Mouse (Mus musculus) c-Kit-positive CD71-positive TER-119-positive erythroid progenitor cells, embryonic 14.5 days (primary cell): ENCODE data around the gene Ccdc71.

ENCODE experiments used
- DNase-seq: peaks from one replicate; pipeline ENCODE4 v3.0.0-alpha.2; 2013; ENCODE audit warnings: low spot score

The Ccdc71 gene

DNA sequence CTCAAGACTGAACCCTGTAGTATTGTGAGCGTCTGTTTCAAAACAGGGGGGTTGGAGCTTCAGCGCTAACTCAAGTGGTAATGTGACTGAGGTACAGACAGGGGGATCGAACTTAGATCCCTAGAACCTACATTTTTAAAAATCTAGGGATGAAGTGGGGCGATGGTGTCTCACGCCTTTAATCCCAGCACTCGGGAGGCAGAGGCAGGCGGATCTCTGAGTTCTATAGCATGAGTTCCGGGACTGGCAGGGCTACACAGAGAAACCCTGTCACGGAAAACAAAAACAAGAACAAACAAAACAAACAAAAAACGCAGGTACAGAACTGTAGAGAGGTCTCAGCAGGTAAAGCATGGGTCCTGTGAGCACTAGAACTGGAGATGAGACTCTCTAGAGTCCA is 3.4 kb upstream of the Ccdc71 start:
- DNase-seq: no peak

DNA sequence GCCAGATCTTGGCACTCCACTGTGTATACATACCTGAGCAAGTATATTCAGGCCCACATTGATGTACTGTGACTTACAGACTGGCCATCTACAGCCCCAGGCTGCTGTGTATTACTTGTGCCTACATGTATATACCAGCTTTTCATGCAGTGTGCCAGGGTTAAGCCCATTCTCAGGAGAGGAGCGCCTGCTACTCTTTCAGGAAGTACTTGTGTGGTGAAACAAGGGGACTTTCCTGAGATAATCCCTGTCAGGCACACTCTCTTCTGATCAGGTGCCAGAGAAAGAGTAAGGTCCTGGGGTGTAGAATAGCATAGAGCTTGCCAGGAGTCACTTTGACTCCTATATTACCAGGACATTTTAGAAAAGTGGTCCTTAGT is 398 bp upstream of the Ccdc71 start:
- no peak for DNase-seq

GRCm38 (mm10) chr9:108461181-108461631 is 879 bp downstream of the Ccdc71 start, which contains the start of gene Klhdc8b:
TSS of gene Klhdc8b (minus strand) at chr9:108461581.
- no peak for DNase-seq

DNA sequence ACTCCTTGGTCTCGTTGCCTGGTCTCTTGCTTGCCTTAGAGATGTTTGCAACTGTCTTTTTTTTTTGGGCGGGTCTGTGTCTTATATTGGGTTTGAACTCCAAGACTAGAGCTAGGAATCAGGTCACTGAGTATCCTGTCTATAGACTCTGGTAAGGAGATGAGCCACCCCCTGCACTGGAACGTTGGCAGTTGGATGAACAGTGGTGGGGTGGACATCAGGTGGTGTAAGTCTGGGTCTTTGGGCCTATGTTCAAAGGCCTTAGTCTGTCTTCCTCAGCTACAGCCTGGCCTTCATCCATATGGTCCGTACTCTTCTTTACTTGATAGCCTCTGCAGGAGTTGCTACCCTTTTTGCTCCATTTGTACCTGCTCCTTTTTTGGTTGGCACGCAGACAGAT is 1.3 kb downstream of the Ccdc71 start:
- DNase-seq: no peak

DNA sequence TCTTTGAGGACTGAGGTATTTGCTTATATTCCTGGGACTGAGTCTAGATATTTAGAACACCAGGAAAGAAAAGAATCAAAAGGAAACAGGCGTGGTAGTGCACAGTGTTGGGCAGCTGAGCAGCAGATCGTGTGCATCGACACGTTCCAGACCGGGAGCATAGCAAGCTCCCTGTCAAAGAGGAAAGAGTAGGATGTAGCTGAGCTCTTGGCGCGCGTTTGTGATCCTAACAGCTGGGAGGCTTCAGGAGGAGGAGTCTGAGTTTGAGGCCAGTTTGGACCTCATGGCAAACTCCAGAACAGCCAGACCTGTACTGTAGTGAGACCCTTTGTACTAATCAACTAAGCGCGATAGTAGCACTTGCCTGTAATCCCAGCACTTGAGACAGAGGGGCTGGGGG is 1.9 kb downstream of the Ccdc71 start:
- DNase-seq: no peak

DNA sequence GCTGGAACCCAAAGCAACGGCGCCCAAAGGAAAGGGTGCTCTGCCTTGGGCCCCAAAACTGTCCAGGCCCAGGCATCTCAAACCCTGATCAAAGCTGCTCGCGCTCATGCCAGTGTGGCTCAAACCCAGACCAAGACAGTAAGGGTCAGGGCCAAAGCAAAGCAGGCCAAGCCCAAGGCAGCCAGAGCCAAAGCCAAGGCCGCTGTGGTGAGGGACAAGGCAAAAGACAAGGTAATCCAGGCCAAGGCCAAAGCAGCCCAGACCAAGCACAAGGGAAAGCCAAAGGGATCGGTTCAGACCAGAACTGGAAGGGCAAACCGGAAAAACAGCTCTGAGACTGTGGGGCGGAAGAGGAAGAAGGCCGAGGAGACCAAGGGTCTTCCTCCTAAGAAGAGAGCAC is 3.4 kb downstream of the Ccdc71 start:
- no peak for DNase-seq

DNA sequence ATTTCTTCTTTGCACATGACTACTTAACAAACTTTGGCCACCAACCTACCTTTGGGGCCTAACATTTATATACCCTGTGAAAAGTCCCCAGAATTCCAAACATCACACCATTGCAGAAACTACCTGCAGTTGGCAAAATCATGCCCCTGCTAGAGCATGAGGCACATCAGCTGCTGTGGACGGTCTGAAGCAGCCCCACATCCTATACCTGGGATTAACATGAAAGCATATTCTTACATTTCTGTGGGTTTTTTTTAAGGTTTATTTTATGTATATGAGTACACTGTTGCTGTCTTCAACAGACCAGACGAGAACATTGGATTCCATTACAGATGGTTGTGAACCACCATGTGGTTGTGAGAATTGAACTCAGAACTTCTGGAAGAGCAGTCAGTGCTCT is 5.9 kb downstream of the Ccdc71 start:
- DNase-seq: no peak

DNA sequence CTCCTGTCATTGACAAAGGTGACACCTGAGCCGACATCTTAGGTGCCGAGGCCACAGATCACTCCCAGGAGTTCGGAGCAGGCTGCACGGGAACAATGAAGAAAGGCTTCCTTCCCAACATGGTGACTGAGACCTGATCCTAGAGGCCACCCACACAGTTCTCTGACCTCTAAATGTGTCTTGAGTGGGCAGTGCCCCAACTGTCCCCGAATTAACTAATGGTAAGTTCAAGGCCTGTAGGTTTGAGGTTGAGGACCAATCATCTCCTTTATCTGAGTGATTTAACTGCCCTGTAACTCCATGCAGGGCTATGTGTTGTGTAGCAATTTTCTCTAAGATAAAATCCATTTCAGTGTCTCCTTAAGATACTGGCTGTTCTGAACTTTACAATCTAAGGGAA is 9.1 kb downstream of the Ccdc71 start:
- no peak for DNase-seq

GRCm38 (mm10) chr9:108469845-108470244 is 9.5 kb downstream of the Ccdc71 start:
- no peak for DNase-seq

DNA sequence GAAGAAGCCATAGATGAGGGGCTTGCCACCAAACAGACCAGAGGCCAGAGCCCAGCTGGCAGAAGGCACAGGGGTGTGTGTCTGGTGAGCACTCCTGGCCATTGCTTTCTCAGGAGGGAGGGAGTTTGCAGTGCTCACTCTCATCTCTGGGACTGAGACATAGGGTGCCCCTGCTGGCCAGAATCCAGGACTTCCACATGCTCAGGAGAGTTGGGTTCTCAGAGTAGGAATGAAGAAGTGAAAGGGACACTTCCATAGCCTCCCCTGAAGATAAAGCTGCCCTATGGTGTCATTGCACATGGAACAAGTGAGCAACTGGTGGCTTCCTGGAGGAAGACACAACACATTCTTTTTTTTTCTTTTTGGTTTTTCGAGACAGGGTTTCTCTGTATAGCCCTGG is 14.2 kb downstream of the Ccdc71 start:
- DNase-seq: no peak

- no peak for DNase-seq
Measured at GRCm38 (mm10) chr9:108478638-108479156, 18.4 kb downstream of the Ccdc71 start.

DNA sequence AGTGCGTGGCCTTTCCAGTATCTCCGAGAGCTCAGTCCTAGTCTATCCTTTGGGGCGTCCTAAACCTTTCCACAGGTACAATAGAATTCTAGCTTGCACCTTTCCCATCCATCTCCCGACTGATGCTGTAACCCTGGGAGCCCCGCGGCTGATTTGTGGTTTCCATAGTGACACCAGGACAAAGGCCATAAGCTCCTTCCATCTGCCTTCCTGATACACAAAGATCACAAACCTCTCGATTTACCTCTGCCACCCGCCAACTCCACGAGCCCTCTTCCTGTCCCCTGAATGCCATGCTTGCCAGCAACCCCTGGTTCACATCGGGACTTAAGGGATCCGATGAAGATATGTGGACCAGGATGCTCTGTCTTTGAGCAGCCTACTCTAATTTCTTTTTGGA is 18.9 kb downstream of the Ccdc71 start:
- no peak for DNase-seq

DNA sequence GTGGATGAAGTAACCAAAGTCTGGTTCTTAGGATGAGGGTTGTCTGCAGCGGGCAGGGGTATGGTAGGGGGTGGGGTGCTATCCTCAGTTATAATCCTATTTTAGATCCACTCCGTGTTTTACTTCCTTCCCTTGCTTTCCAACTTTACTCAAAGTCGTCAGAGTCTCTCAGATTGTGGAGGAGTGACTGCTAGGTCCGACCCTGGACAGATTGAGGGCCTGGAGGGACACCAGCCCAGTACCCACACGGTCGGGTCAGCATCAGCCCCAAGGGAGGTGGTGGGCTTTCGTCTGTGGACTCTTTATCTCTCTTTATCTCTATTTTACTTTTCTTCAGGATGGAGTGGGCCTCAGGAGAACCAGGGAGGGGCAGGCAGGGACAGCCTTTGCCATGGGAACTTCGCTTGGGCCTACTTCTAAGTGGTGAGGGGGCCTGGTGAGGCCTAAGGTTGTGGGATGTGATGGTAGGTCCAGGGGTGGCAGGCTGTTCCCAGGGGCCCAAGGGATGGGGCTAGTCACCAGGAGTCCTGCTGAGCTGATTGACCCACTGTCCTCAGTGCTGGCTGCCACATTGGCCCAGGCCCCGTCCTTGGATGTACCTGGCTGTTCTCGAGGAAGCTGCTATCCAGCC is 19.5 kb downstream of the Ccdc71 start, which contains the start of gene Lamb2:
Lamb2 (plus strand) TSS at position 16 of the 631 bp plus-strand sequence.
- no peak for DNase-seq

DNA sequence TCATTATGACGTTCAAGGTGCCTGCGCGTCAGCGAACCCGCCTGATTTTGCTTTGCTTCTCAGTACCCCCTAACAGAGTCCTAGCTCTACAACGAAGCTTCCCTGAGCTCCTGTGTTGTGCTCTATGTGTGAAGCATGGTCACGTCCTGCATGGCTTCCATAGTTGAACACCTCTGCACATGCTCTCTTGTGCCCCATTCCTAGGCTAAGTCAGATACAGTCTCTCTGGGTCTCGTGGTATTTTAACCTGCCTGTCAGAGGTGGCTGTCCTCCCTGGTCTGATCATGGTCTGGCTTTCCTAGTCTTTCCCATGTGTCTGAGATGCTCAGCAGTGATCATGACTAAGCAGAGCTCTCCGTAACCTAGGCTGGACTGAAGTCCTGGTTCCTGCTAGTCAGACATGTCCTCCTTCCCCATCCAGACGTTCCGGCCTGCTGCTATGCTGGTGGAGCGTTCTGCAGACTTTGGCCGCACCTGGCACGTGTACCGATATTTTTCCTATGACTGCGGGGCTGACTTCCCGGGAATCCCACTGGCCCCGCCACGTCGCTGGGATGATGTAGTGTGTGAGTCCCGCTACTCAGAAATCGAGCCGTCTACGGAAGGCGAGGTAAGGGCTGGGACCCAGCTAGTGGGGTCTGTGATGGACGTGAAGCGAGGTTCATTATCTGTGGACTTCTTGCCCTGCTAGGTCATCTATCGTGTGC is 20.6 kb downstream of the Ccdc71 start:
- DNase-seq: no peak

DNA sequence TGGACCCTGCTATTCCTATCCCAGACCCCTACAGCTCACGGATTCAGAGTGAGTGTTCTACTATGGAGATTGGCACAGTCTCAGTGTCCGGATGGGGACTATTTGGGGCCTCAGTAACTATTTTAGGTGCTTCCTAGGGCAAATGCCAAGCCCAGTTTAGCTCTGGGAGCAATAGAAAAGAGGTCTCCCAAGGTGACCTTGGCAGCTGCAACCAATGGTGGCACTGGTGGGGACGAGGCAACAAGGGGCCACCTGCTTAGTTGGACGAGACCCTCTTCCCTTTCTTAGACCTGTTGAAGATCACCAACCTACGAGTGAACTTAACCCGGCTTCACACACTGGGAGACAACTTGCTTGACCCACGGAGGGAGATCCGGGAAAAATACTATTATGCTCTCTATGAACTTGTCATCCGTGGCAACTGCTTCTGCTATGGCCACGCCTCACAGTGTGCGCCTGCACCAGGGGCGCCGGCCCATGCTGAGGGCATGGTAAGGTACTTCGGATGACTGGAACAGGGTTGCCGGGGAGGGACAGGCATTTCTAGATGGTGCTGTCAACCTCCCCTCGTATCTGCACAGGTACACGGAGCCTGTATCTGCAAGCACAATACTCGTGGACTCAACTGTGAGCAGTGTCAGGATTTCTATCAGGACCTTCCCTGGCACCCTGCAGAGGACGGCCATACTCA is 21.3 kb downstream of the Ccdc71 start:
- DNase-seq: no peak

DNA sequence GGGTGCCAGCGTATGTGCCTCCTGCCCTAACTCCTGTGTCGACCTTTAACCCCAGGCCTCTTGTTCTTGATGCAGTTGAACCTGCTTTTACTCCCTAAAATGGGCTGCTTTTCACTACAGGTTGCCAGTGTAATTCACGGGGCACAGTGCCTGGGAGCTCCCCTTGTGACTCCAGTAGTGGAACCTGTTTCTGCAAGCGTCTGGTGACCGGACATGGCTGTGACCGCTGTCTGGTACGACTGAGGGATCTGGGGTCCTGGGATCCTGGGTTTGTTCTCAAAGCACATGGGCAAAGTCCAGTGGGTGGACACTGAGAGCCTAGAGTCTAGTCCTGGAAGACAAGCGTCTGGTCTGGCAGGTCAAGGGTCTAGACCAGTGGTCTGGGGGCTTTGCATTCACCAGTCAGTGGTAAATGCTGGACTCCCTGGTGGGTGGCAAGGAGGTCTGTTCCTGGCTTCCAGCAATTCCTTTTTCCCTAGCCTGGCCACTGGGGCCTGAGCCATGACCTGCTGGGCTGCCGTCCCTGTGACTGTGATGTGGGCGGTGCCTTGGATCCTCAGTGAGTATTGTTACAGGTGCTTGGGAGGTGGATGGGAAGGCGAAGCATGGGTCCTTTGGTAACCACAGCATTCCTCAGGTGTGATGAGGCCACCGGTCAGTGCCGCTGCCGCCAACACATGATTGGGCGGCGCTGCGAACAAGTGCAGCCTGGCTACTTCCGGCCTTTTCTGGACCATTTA is 22.9 kb downstream of the Ccdc71 start:
- no peak for DNase-seq

DNA sequence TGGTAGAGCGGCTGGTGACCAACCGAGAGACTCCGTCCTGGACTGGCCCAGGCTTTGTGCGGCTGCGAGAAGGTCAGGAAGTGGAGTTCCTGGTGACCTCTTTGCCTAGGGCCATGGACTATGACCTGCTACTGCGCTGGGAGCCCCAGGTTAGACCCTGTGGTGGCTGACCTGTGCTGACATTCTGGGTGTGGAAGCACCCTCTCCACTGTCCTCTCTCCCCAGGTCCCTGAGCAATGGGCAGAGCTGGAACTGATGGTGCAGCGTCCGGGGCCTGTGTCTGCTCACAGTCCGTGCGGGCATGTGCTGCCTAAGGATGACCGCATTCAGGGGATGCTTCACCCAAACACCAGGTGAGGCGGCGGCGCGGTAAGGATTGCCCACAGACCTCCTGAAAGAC is 23.7 kb downstream of the Ccdc71 start:
- DNase-seq: no peak

GRCm38 (mm10) chr9:108485301-108485875 is 25.1 kb downstream of the Ccdc71 start:
- DNase-seq: no peak

DNA sequence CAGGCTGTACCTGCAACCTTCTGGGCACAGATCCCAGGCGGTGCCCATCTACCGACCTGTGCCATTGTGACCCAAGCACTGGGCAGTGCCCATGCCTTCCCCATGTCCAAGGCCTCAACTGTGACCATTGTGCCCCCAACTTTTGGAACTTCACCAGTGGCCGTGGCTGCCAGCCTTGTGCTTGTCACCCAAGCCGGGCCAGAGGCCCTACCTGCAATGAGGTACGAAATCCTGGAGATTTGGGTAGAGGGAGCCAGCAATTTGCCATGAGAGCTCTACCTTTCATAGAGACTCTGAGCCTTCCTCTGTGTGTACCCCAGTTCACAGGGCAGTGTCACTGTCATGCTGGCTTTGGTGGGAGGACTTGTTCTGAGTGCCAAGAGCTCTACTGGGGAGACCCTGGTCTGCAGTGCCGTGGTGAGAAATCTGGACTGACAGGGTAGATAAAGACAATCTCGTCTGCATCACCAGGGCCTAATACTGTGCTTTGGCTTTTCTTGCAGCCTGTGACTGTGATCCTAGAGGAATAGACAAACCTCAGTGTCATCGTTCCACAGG is 26.7 kb downstream of the Ccdc71 start:
- no peak for DNase-seq

DNA sequence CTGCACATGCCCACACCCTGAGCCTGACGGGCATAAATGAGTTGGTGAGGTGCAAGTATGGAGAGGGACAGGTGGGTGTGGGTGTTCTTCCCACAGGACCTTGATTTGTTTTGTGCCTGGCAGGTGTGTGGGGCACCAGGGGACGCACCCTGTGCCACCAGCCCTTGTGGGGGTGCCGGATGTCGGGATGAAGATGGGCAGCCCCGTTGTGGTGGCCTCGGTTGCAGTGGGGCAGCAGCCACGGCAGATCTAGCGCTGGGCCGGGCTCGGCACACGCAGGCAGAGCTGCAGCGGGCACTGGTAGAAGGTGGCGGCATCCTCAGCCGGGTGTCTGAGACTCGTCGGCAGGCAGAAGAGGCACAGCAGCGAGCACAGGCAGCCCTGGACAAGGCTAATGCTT is 28.1 kb downstream of the Ccdc71 start:
- no peak for DNase-seq

DNA sequence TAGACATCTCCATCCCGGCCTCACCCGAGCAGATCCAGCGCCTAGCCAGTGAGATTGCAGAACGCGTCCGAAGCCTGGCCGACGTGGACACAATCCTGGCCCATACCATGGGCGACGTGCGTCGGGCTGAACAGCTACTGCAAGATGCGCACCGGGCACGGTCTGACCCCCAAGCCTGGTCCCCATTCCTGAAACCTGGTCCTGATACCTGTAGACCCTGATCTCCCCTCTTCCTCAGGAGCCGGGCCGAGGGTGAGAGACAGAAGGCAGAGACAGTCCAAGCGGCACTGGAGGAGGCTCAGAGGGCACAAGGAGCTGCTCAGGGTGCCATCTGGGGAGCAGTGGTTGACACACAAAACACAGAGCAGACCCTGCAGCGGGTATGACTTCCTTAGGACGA is 28.9 kb downstream of the Ccdc71 start:
- no peak for DNase-seq
